Mouse (Mus musculus) lung, embryonic 16.5 days (tissue): ENCODE data around the gene Thsd4. TPM values are rescaled to one million over a fixed set of nuclear protein-coding genes. Genes with fewer than 3 reads are reported as not detected.
"Not testable (repeated sequence)": the region's sequence is repeated elsewhere in the genome, so short reads cannot be mapped to it uniquely, and the experiment has no call there.

Source experiments
- ATAC-seq: fragments of 200-750 bp; cut with Nextera tagmentation; 2 replicates; pipeline ENCODE4 v1.8.0; 2017; ENCODE audit warnings: low read depth, mild to moderate bottlenecking, moderate library complexity
- H3K27ac ChIP-seq: fragments of 300-500 bp; sonication (generic); 2 replicates; pipeline ENCODE4 v1.5.1; 2014; ENCODE audit warnings: mild to moderate bottlenecking, control low read depth, low read length
- H3K27me3 ChIP-seq: fragments of 300-500 bp; sonication (generic); 2 replicates; pipeline ENCODE4 v1.6.1; 2014; ENCODE audit warnings: low read depth, low read length, mixed read lengths; ENCODE audit not compliant: control insufficient read depth, insufficient read depth
- H3K36me3 ChIP-seq: fragments of 300-500 bp; sonication (generic); 2 replicates; pipeline ENCODE4 v1.6.1; 2014; ENCODE audit warnings: low read length; ENCODE audit not compliant: control insufficient read depth, insufficient read depth
- H3K4me1 ChIP-seq: fragments of 300-500 bp; sonication (generic); replicated peaks from 2 replicates; pipeline ENCODE4 v1.6.1; 2014; ENCODE audit warnings: low read length, mixed read lengths; ENCODE audit not compliant: control insufficient read depth, insufficient read depth
- H3K4me2 ChIP-seq: fragments of 300-500 bp; sonication (generic); 2 replicates; pipeline ENCODE4 v1.6.1; 2014; ENCODE audit warnings: low read depth, low read length, control low read depth
- H3K4me3 ChIP-seq: fragments of 300-500 bp; sonication (generic); 2 replicates; pipeline ENCODE4 v1.5.1; 2014; ENCODE audit warnings: mild to moderate bottlenecking, low read length, control low read depth
- H3K9ac ChIP-seq: fragments of 300-500 bp; sonication (generic); 2 replicates; pipeline ENCODE4 v1.6.1; 2014; ENCODE audit warnings: low read length, control low read depth
- H3K9me3 ChIP-seq: fragments of 300-500 bp; sonication (generic); 2 replicates; pipeline ENCODE4 v1.6.1; 2016; ENCODE audit warnings: low read length; ENCODE audit not compliant: control insufficient read depth
- WGBS: fragments of 180-500 bp; shearing (Covaris S2); extraction: QIAGEN DNeasy Blood & Tissue Kit; methylation state at CpG from one replicate; pipeline ENCODE4 v1.1.7; 2014; 5-methylcytosine and 5-hydroxymethylcytosine counted together
- polyA plus RNA-seq: library from polyadenylated mRNA; unstranded; fragments of >200 nt; fragmentation: Nextera tagmentation; extraction: Ambion mirVana; gene quantifications from 2 replicates; pipeline ENCODE4 v1.2.1, GENCODE M21; 2015

The Thsd4 gene
- polyA plus RNA-seq, 1 experiment from 2014 or later, result 6.4 TPM

GRCm38 (mm10) chr9:59943826-59944225 is 578.0 kb downstream of the Thsd4 start:
- Histone ChIP-seq H3K27me3 (no peaks in the 10 kb centered on the region), H3K4me1 (peaks cover 21% of the 10 kb centered on the region; the same call in 1 of the 2 replicates)

DNA sequence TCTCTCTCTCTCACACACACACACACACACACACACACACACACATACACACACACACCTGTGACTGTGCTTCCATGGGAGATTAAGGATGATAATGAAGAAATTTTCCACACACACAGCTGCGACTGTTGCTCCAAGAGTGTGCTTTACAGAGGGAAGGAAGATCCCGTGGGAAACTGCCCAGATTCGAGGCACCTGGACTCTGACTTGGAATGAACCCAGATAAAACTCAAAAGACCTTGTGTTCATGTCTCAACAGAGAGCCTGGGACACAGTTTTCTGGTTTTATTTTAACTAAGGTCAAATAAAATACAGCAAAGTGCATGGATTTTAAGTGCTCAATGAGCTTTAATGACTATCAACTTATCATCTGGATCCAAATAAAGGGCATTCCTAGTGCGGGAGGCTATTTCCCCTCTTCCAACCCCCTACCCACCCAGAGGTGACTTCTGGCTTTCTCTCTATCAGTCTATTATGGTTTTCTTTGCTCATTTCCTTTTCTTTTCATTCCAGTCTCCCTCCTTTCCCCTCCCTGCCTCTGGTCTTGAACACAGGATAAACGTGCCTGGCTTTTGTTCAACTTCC is 579.3 kb downstream of the Thsd4 start:
- Histone ChIP-seq H3K27ac (no peak overlapping the region), H3K27me3 (no peaks in the 10 kb centered on the region), H3K9ac (no peak overlapping the region), H3K4me2 (no peak overlapping the region), H3K9me3 (no peaks in the 10 kb centered on the region), H3K4me3 (no peak overlapping the region), H3K36me3 (no peaks in the 10 kb centered on the region), H3K4me1 (peaks cover 15% of the 10 kb centered on the region; the same call in 1 of the 2 replicates)
- WGBS, result 25% methylated on average over 5 of the region's 5 CpGs
- ATAC-seq, result no peak

More at GRCm38 (mm10) chr9:59943826-59944225, 578.0 kb downstream of the Thsd4 start:
- Histone ChIP-seq H3K4me3 (no peak overlapping the region), H3K27ac (no peak overlapping the region), H3K4me2 (no peak overlapping the region), H3K9me3 (no peaks in the 10 kb centered on the region), H3K9ac (no peak overlapping the region), H3K36me3 (no peaks in the 10 kb centered on the region)
- no peak for ATAC-seq
- WGBS, result 77% methylated on average over 6 of the region's 6 CpGs

DNA sequence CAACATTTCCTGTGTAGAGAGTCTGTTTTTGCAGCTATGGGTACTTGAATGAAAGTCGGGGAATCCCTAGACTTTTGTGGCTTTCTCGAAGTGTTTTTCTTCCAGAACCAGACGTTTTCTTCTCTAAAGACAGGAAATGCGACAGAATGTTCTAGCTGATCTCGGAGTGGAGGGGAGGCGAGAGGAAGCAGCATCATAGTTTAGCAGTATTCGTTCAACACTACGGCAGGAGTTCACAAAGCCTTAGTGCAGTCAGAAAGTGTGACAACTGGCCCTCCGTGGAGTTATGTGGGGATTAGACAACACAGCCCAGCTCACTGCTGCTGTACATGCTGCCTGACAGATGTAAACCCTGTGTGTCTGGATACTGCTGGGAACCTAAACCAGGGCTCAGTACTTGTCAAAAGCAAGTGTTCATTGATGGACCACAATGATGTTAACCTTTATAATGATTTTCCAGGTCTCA is 579.9 kb downstream of the Thsd4 start:
- H3K27me3 ChIP-seq, result no peaks in the 10 kb centered on the region
- no peak overlapping the region for H3K4me3 ChIP-seq
- peak overlapping the region; percentile 47; the same call in 1 of the 2 replicates for H3K27ac ChIP-seq
- no peaks in the 10 kb centered on the region for H3K9me3 ChIP-seq
- no peak overlapping the region for H3K4me2 ChIP-seq
- no peaks in the 10 kb centered on the region for H3K36me3 ChIP-seq
- H3K9ac ChIP-seq, result no peak overlapping the region
- peaks cover 15% of the 10 kb centered on the region; the same call in 1 of the 2 replicates for H3K4me1 ChIP-seq
- WGBS, result 15% methylated on average over 9 of the region's 9 CpGs
- no peak for ATAC-seq

GRCm38 (mm10) chr9:59940913-59941884 is 580.6 kb downstream of the Thsd4 start:
- Histone ChIP-seq H3K4me3 (no peak overlapping the region), H3K27me3 (no peaks in the 10 kb centered on the region), H3K9me3 (no peaks in the 10 kb centered on the region), H3K27ac (peak overlapping the region; percentile 15; the same call in 1 of the 2 replicates), H3K36me3 (no peaks in the 10 kb centered on the region), H3K4me2 (no peak overlapping the region), H3K9ac (no peak overlapping the region), H3K4me1 (peaks cover 15% of the 10 kb centered on the region; the same call in 1 of the 2 replicates)
- WGBS, result 40% methylated on average over 11 of the region's 12 CpGs
- no peak; the same call in 1 of the 2 replicates for ATAC-seq

DNA sequence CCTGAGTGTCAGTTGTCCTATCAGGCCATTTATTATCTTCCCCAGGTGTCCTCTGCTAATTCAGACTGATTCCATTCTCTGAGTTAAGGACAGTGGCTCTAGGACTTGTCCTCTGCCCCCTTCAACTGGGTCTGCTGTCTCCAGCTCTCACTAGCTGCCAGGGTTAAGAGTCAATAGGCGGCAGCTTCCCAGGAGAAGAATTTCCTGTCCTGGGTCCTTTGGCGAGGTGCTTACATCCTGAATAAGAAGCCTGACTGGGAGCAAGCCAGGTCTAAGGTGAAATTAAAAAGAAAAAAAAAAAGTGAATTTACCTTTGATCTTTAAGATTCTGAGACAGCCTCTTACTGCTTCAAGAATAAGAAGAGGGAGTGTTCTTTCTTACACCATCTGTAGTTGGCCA is 582.2 kb downstream of the Thsd4 start:
- no peak overlapping the region for H3K9ac ChIP-seq
- WGBS, result 37% methylated on average over 2 of the region's 2 CpGs
- no peaks in the 10 kb centered on the region for H3K27me3 ChIP-seq
- no peaks in the 10 kb centered on the region for H3K36me3 ChIP-seq
- H3K4me2 ChIP-seq, result no peak overlapping the region; the same call in 1 of the 2 replicates
- ATAC-seq, result no peak
- no peak overlapping the region for H3K4me3 ChIP-seq
- H3K9me3 ChIP-seq, result no peaks in the 10 kb centered on the region
- peak overlapping the region; percentile 51; the same call in 1 of the 2 replicates for H3K27ac ChIP-seq
- peaks cover 15% of the 10 kb centered on the region; the same call in 1 of the 2 replicates for H3K4me1 ChIP-seq

DNA sequence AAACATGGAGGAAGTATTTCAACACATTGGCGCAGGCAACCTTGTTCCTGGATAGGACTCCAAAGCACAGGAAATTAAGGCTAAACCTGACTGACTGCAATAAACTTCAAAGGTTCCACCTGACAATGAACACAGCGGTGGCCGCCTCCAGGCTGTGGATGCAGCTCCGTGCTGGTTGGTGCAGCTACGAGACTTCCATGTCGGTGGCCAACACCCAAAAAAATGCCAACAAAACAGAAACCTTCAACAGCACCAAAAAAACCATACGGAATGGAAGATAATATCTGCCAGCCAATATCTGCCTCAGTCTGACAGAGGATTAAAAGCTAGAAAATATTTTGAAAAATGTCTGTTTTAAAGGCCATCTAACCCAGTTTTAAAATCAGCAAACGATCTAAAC is 583.3 kb downstream of the Thsd4 start:
- H3K4me3 ChIP-seq, result no peak overlapping the region
- H3K9ac ChIP-seq, result no peak overlapping the region
- ATAC-seq, result no peak
- H3K36me3 ChIP-seq, result no peaks in the 10 kb centered on the region
- peaks cover 15% of the 10 kb centered on the region; the same call in 1 of the 2 replicates for H3K4me1 ChIP-seq
- no peaks in the 10 kb centered on the region for H3K27me3 ChIP-seq
- H3K4me2 ChIP-seq, result no peak overlapping the region
- no peak overlapping the region for H3K27ac ChIP-seq
- no peaks in the 10 kb centered on the region for H3K9me3 ChIP-seq
- 81% methylated on average over 8 of the region's 8 CpGs for WGBS

DNA sequence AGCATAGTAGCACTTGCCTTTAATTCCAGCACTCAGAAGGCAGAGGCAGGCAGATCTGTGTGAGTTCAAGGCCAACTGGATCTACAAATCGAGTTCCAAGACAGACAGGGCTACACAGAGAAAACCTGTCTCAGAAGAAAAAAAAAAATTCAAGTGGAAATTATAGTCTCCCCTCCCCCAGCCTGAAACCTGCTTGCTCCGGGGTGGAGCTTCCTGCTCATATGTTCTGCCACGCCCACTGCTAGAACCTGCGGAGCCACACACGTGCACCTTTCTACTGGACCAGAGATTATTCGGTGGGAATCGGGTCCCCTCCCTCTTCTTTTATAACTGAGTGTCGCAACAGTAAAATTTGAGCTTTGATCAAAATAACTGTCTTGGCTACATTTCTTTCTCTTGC is 586.0 kb downstream of the Thsd4 start:
- not testable (repeated sequence) for H3K9ac ChIP-seq, ATAC-seq, H3K4me3 ChIP-seq, H3K9me3 ChIP-seq, H3K4me2 ChIP-seq, H3K27me3 ChIP-seq, H3K36me3 ChIP-seq, H3K4me1 ChIP-seq, H3K27ac ChIP-seq
- 74% methylated on average over 8 of the region's 8 CpGs for WGBS

DNA sequence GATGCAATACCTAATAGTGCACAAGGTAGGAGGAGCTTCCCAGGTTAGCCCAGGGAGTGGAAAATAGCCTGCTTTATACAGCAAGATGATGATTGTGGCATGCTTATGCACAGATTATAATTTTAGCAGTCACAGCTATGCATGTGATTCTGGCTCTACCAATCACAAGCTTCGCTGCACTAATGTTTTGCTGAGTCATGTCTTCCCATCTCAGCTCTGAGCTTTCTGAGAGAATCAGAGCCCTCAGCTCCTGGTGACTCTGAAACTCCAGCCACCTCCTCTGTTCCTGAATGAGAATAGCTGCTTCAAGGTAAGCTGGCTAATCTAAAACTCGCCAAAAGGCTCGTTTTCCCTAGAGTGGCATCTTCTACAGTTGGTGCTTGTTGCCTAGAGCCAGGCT is 591.6 kb downstream of the Thsd4 start:
- H3K4me3 ChIP-seq, result no peak overlapping the region
- 84% methylated on average over 3 of the region's 3 CpGs for WGBS

More for the DNA sequence above, 591.6 kb downstream of the Thsd4 start:
- no peaks in the 10 kb centered on the region for H3K36me3 ChIP-seq
- no peak overlapping the region for H3K4me2 ChIP-seq
- no peaks in the 10 kb centered on the region for H3K27me3 ChIP-seq
- no peak overlapping the region for H3K27ac ChIP-seq
- no peaks in the 10 kb centered on the region for H3K4me1 ChIP-seq
- no peak for ATAC-seq
- H3K9ac ChIP-seq, result no peak overlapping the region
- no peaks in the 10 kb centered on the region for H3K9me3 ChIP-seq
